Mouse (Mus musculus) ovary, postnatal 10 days (tissue): ENCODE measurements around the gene Cdc45.
A peak's percentile ranks its signal among the peaks of the same experiment; 100 is the strongest.
"Not testable (repeated sequence)": the region's sequence is repeated elsewhere in the genome, so short reads cannot be mapped to it uniquely, and the experiment has no call there.

Experiments
- DNase-seq: peaks from one replicate; pipeline ENCODE4 v3.0.0; 2022; ENCODE audit warnings: low spot score

Cdc45 gene

GRCm38 (mm10) chr16:18811468-18812384 is at the start of gene Cdc45, which contains the start of gene Ufd1:
Gene Cdc45 (minus strand): TSS chr16:18811987.
Gene Ufd1 (plus strand): TSS chr16:18811779.
- DNase-seq = peak; percentile 65

- DNase-seq = no peak
Measured at GRCm38 (mm10) chr16:18860186-18860585, 48.4 kb upstream of the Cdc45 start.

GRCm38 (mm10) chr16:18858551-18858950 is 46.8 kb upstream of the Cdc45 start:
- no peak for DNase-seq

- not testable (repeated sequence) for DNase-seq
Measured at GRCm38 (mm10) chr16:18849521-18850190, 37.9 kb upstream of the Cdc45 start.

GRCm38 (mm10) chr16:18846301-18846820 is 34.6 kb upstream of the Cdc45 start:
- no peak for DNase-seq

- DNase-seq = no peak
Measured at GRCm38 (mm10) chr16:18838346-18838745, 26.6 kb upstream of the Cdc45 start.

GRCm38 (mm10) chr16:18836468-18837208 is 24.9 kb upstream of the Cdc45 start, which contains the start of the genes 2510002D24Rik and Gm28539:
Gene 2510002D24Rik (plus strand): TSS chr16:18836578.
Gene Gm28539 (plus strand): TSS chr16:18836584.
- DNase-seq = peak; percentile 85

GRCm38 (mm10) chr16:18836073-18836467 is 24.3 kb upstream of the Cdc45 start:
- DNase-seq = no peak

- DNase-seq = no peak
Measured at GRCm38 (mm10) chr16:18833486-18833885, 21.7 kb upstream of the Cdc45 start.

- DNase-seq = no peak
Measured at GRCm38 (mm10) chr16:18829102-18829501, 17.3 kb upstream of the Cdc45 start.

GRCm38 (mm10) chr16:18828630-18829029 is 16.8 kb upstream of the Cdc45 start:
- DNase-seq = no peak

- DNase-seq = no peak
Measured at GRCm38 (mm10) chr16:18822925-18823324, 11.1 kb upstream of the Cdc45 start.

GRCm38 (mm10) chr16:18822356-18822755 is 10.6 kb upstream of the Cdc45 start:
- no peak for DNase-seq

GRCm38 (mm10) chr16:18812385-18812910 is 661 bp upstream of the Cdc45 start:
- DNase-seq = no peak

- DNase-seq = no peak
Measured at GRCm38 (mm10) chr16:18811032-18811431, 755 bp downstream of the Cdc45 start.

- no peak for DNase-seq
Measured at GRCm38 (mm10) chr16:18809001-18809400, 2.8 kb downstream of the Cdc45 start.

- DNase-seq = no peak
Measured at GRCm38 (mm10) chr16:18805746-18806145, 6.0 kb downstream of the Cdc45 start.

- DNase-seq = no peak
Measured at GRCm38 (mm10) chr16:18798841-18799240, 12.9 kb downstream of the Cdc45 start.

- no peak for DNase-seq
Measured at GRCm38 (mm10) chr16:18798151-18798550, 13.6 kb downstream of the Cdc45 start.

GRCm38 (mm10) chr16:18796645-18797044 is 15.1 kb downstream of the Cdc45 start:
- no peak for DNase-seq

- no peak for DNase-seq
Measured at GRCm38 (mm10) chr16:18795223-18795899, 16.4 kb downstream of the Cdc45 start.
